Mouse (Mus musculus) forebrain, embryonic 15.5 days (tissue): Measurements from ENCODE around the gene Rnf44. TPM values are rescaled to one million over a fixed set of nuclear protein-coding genes. Genes with fewer than 3 reads are reported as not detected.

Experiments used
- ATAC-seq: fragments of 200-750 bp; cut with Nextera tagmentation; replicated peaks from 2 replicates; pipeline ENCODE4 v1.8.0; 2017; ENCODE audit warnings: mild to moderate bottlenecking, moderate TSS enrichment, moderate library complexity
- H3K27ac ChIP-seq: fragments of 300-500 bp; sonication (generic); replicated peaks from 2 replicates; pipeline ENCODE4 v1.5.1; 2015; ENCODE audit warnings: mild to moderate bottlenecking, inconsistent platforms
- H3K27me3 ChIP-seq: fragments of 300-500 bp; sonication (generic); 2 replicates; pipeline ENCODE4 v1.6.1; 2015; ENCODE audit warnings: inconsistent platforms
- H3K36me3 ChIP-seq: fragments of 300-500 bp; sonication (generic); 2 replicates; pipeline ENCODE4 v1.6.1; 2015; ENCODE audit warnings: mild to moderate bottlenecking, inconsistent platforms
- H3K4me1 ChIP-seq: fragments of 300-500 bp; sonication (generic); 2 replicates; pipeline ENCODE4 v1.6.1; 2015; ENCODE audit warnings: inconsistent platforms
- H3K4me2 ChIP-seq: fragments of 300-500 bp; sonication (generic); replicated peaks from 2 replicates; pipeline ENCODE4 v1.6.1; 2015; ENCODE audit warnings: mild to moderate bottlenecking, inconsistent platforms
- H3K4me3 ChIP-seq: fragments of 300-500 bp; sonication (generic); 2 replicates; pipeline ENCODE4 v1.5.1; 2015; ENCODE audit warnings: mild to moderate bottlenecking, inconsistent platforms
- H3K9ac ChIP-seq: fragments of 300-500 bp; sonication (generic); replicated peaks from 2 replicates; pipeline ENCODE4 v1.6.1; 2015; ENCODE audit warnings: mild to moderate bottlenecking, inconsistent platforms
- H3K9me3 ChIP-seq: fragments of 300-500 bp; sonication (generic); 2 replicates; pipeline ENCODE4 v1.6.1; 2016; ENCODE audit warnings: inconsistent platforms
- WGBS: fragments of 180-500 bp; shearing (Covaris S2); methylation state at CpG from one replicate; pipeline ENCODE4 v1.1.7; 2015; ENCODE audit warnings: mixed read lengths; 5-methylcytosine and 5-hydroxymethylcytosine counted together
- polyA plus RNA-seq: library from polyadenylated mRNA; unstranded; fragments of >200 nt; fragmentation: Nextera tagmentation; extraction: Ambion mirVana; gene quantifications from 2 replicates; pipeline ENCODE4 v1.2.1, GENCODE M21; 2015

Gene Rnf44
- polyA plus RNA-seq, 1 experiment from 2014 or later, result 94.0 TPM

DNA sequence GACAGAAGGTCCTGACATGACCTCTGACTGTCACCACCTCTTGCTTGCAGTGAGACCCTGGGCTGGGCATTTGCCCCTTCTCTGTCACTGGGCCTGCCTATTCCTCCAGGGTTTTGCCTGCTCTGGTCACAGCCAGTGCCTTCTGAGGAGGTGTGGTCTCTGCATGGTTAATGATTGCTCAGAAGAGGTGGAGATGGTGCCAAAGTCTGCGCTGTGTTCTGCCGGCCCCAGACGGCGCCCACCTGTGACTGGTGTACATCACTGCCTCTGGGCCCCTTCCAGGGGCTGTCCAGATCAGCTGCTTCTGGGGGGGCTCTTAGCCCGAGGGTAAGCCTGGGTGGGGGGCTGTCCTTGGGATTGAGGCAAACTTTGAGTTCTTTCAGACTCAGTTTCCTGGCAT lies 7.5 kb upstream of the Rnf44 start, which contains the start of gene Cdhr2:
Gene Cdhr2, plus strand, starts transcription at position 219 of the 400 bp plus-strand sequence.
- no peak for ATAC-seq
- no peak within 1 kb of the TSS for H3K9ac ChIP-seq
- no peaks in the 10 kb centered on the region for H3K27me3 ChIP-seq

DNA sequence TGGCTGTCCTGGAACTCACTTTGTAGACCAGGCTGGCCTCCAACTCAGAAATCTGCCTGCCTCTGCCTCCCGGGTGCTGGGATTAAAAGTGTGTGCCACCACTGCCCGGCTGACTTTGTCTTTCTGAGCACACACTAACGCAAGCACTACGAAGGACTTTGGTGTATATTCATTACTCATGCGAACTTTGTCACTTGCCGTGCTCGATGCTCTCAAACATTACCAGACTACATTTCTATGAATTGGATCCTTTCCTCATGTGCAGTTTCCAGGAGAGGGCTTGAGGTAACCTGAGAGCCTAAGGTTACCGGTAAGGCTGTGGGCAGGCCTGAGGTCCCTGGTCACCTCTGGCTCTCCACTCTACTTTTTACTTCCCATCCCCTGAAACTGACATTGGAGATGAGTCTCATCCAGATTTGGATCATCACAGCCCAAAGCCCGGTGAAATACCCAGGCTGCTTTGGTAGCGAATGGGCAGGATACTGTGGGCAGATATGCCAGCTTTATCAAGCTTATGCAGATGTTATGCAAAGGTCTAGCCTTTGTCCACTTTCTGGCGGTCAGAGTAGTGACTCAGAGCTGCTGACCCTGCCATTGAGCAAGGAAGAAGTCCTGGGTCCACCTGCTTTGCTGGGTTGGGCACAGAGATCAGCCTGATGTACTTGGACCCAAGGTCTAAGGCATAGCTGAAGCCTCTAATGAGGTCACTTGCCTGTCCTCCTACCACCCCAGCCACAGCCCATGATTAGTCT lies 1.9 kb upstream of the Rnf44 start:
- Histone ChIP-seq H3K9ac (no peak overlapping the region), H3K4me1 (peaks cover 29% of the 10 kb centered on the region), H3K4me2 (no peak overlapping the region), H3K4me3 (no peak overlapping the region), H3K9me3 (no peaks in the 10 kb centered on the region), H3K27ac (no peak overlapping the region), H3K27me3 (no peaks in the 10 kb centered on the region), H3K36me3 (no peaks in the 10 kb centered on the region)
- no peak for ATAC-seq
- WGBS, result 92% methylated on average over 11 of the region's 11 CpGs

More for the DNA sequence above, 7.5 kb upstream of the Rnf44 start, which contains the start of gene Cdhr2:
- H3K4me1 ChIP-seq, result no peaks in the 10 kb centered on the region
- no peaks in the 10 kb centered on the region for H3K36me3 ChIP-seq
- WGBS, result 75% methylated on average over 5 of the region's 5 CpGs
- no peak within 1 kb of the TSS for H3K4me3 ChIP-seq
- no peak within 1 kb of the TSS for H3K27ac ChIP-seq
- H3K9me3 ChIP-seq, result no peaks in the 10 kb centered on the region
- H3K4me2 ChIP-seq, result no peak within 1 kb of the TSS

DNA sequence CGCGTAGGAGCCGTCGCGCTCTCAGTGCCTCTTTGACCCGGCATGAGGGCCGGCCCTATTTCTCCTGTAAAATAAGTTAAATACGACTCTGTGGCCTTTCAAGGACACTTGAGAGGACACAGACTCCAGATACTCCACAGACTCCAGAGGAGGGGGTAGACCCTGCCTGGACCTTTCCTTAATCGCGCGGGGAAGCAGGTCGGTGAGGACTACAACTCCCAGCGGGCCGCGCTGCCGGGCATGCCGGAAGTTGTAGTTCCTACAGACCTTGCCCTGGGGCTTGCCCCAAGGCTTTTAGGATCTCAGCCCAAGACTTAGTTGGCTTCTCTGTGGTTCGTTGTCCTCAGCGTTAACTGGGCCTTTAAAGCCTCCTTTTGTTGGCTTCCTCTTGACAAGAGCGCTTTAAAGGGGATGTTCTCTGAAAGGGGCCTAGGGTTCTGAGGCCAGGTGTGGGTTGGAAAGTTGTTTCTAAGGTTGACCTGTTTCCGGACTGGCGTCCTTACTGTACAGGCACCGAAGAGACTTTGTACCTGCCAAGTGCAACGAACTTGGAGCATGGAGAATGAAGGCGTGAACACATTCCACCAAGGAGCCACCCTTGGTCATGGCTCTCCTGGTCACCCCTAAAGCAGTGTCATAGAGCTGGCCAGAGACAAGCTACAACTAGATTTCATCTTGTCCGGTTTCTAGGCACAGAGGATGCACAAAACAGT lies 797 bp upstream of the Rnf44 start:
- H3K4me3 ChIP-seq, result peak overlapping the region; percentile 98
- peak overlapping the region; percentile 39 for H3K4me2 ChIP-seq
- peak overlapping the region; percentile 91 for H3K27ac ChIP-seq
- ATAC-seq, result peak; percentile 88
- H3K36me3 ChIP-seq, result no peaks in the 10 kb centered on the region
- H3K9me3 ChIP-seq, result no peaks in the 10 kb centered on the region
- 17% methylated on average over 26 of the region's 26 CpGs for WGBS
- H3K27me3 ChIP-seq, result no peaks in the 10 kb centered on the region
- H3K4me1 ChIP-seq, result peaks cover 32% of the 10 kb centered on the region
- peak overlapping the region; percentile 50 for H3K9ac ChIP-seq

DNA sequence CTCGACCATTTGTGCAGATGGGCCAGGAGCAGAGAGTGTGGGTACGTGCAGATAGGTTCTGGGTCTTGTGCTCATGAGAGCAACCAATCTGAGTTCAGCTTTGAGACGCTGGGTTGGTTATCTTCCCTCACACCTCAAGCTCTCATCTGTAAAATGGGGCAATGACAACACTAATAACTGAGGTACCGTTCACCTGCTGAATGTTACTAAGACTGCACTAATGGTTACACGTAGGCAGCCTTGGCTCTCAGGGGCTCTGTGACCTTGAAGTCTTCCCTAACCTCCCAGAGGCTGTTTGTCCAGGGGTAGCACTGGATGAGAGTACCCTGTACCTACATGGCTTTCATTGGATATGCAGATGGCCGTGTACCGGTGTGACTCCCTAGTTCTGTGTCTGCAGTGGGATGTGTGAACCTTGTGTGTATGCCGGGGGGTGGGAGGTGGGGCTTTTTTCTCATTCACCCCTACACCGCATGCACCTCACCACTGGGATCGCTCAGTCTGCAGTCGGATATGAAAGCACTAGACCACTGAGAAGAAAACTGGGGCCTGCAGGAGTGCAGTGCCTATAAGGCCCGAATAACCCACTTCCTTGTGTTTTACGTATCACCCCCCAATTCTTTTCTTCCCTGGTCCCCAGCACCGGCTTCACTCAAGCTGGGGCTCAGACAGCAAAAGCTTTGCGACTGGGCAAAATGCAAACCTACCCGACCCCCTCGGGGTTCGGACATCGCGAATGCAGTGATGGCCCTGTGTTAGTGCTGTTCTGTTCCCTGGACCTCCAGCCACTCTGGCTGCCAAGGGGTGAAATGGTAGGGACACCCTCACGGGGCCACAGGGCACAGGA lies 773 bp downstream of the Rnf44 start:
- Histone ChIP-seq H3K4me1 (peaks cover 38% of the 10 kb centered on the region), H3K9me3 (no peaks in the 10 kb centered on the region), H3K36me3 (no peaks in the 10 kb centered on the region), H3K4me3 (peak overlapping the region; percentile 98), H3K4me2 (peak overlapping the region; percentile 93), H3K27me3 (no peaks in the 10 kb centered on the region), H3K27ac (peak overlapping the region; percentile 91), H3K9ac (peak overlapping the region; percentile 95)
- ATAC-seq, result no peak
- WGBS, result 15% methylated on average over 21 of the region's 21 CpGs

DNA sequence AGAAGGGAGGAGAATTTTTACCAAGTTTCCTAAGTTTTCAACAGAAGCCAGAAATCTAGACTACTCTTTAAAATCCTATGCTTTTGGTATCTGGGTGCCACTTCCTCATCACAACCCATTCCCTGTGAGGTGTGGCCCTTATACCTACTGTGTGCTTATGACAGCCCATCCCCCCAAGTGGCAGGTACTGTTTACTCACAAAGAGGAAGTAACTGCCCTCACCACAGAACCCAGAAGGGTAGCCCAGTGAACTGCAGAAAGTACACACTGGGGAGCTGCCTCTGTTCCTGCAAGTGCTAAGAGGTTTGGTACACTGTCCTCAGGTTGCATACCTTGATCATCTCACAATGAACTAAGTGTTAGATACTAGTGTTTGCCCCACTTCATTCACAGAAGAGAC lies 2.0 kb downstream of the Rnf44 start:
- Histone ChIP-seq H3K9me3 (no peaks in the 10 kb centered on the region), H3K27me3 (no peaks in the 10 kb centered on the region), H3K36me3 (no peaks in the 10 kb centered on the region), H3K27ac (no peak overlapping the region), H3K4me2 (no peak overlapping the region), H3K9ac (no peak overlapping the region), H3K4me1 (peaks cover 38% of the 10 kb centered on the region), H3K4me3 (no peak overlapping the region)
- no peak for ATAC-seq

DNA sequence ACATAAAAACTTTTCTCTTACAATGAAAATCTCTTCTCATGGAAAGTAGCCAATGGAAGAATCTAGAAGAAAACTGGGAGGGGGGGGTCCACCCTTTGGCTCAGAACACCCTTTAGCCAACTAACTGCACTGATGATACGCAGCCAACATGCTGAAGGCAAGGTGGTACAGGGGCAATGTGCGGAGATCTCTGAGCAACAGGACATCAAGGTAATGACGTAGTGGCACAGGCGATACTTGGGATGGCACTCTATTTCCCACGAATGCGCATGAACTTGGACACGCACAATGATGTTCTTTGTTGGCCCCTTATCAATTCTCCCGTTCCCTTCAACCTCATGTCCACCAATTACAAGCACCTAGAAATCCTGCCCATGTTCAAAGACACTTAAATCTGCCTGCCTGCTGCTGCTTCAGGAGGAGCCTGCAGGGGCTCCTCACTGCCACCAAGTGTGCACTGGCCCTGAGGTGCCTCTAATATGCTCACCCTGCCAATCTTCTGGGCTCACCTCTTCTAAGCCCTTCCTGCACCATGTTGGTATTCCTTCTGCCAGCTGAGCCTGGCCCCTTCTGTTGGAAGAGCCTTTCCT lies 3.5 kb downstream of the Rnf44 start:
- ATAC-seq, result no peak
- H3K4me3 ChIP-seq, result no peak overlapping the region
- H3K27me3 ChIP-seq, result no peaks in the 10 kb centered on the region
- H3K4me2 ChIP-seq, result no peak overlapping the region
- no peaks in the 10 kb centered on the region for H3K36me3 ChIP-seq
- 90% methylated on average over 8 of the region's 8 CpGs for WGBS
- no peaks in the 10 kb centered on the region for H3K9me3 ChIP-seq
- H3K27ac ChIP-seq, result no peak overlapping the region
- no peak overlapping the region for H3K9ac ChIP-seq
- peaks cover 48% of the 10 kb centered on the region for H3K4me1 ChIP-seq

DNA sequence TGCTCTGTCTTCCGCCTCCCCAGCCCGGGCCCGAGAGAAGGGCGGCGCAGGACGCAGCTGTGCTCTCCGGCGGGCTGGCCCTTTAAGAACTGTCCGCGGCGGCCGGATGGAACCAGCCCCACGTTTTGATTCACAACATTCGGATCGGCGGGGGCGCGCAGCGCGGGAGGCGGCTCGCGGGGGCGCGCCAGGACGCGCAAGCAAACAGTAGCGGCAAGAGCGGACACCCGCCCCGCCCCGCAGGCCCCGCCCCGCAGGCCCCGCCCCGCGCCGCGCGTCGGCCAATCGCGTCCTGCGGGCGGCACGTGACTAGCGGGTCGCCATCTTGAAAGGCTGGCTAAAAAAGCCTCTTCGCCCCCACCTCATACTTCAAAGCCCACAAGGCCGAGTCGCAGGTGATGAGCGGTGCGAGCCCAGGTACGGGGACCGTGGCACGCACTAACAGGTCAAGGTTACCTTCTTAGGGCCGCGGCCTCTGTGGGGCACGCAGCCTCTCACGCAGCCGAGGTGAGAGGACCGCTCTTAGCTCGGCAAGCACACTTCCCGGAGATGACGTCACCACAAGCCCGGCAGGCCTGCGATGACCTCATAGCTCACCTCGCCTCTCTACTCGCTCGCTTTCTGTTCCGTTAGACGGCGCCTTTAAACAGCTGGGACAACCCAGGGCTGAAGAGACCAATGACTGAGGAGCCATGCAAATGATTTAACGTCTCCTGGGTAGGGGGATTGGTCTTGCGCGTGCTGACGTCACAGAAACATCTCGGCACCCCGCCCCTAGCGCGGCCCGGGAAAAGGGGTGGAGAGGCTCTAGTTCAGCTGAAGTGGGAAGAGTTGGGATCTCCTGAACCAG lies 5.9 kb downstream of the Rnf44 start:
- H3K4me1 ChIP-seq, result peaks cover 54% of the 10 kb centered on the region

DNA sequence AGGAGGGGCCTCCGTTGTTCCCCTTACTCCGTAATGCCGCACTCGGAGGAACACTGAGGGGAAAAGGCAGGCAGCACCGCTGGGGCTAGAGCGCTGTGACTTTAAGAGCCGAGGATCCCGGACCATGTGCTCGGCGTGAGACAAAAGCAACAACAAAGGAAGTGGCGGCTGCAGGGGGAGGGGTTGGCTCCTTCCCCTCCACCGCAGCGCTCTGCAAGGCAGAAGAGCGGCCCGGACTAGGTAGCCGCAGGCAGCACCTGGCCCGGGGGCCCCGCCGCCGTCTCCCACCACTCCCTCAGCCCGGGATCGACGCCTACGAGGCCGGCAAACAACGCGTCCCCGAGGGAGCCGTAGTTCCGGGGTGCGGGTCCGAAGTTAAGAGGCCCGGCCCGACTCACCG lies 6.6 kb downstream of the Rnf44 start:
- peak; percentile 74 for ATAC-seq
- H3K4me3 ChIP-seq, result peak overlapping the region; percentile 65
- WGBS, result under 1% methylated on average over 34 of the region's 35 CpGs
- no peaks in the 10 kb centered on the region for H3K9me3 ChIP-seq
- H3K4me2 ChIP-seq, result peak overlapping the region; percentile 89
- H3K4me1 ChIP-seq, result peaks cover 47% of the 10 kb centered on the region
- H3K27ac ChIP-seq, result peak overlapping the region; percentile 99
- peaks cover 21% of the 10 kb centered on the region for H3K36me3 ChIP-seq
- H3K9ac ChIP-seq, result peak overlapping the region; percentile 98
- no peaks in the 10 kb centered on the region for H3K27me3 ChIP-seq

More for the DNA sequence above, 5.9 kb downstream of the Rnf44 start:
- peak overlapping the region; percentile 99 for H3K27ac ChIP-seq
- peak overlapping the region; percentile 98 for H3K9ac ChIP-seq
- ATAC-seq, result peak; percentile 88
- H3K27me3 ChIP-seq, result no peaks in the 10 kb centered on the region
- peaks cover 14% of the 10 kb centered on the region for H3K36me3 ChIP-seq
- H3K9me3 ChIP-seq, result no peaks in the 10 kb centered on the region
- WGBS, result 1% methylated on average over 80 of the region's 82 CpGs
- H3K4me2 ChIP-seq, result peak overlapping the region; percentile 89
- H3K4me3 ChIP-seq, result peak overlapping the region; percentile 65

DNA sequence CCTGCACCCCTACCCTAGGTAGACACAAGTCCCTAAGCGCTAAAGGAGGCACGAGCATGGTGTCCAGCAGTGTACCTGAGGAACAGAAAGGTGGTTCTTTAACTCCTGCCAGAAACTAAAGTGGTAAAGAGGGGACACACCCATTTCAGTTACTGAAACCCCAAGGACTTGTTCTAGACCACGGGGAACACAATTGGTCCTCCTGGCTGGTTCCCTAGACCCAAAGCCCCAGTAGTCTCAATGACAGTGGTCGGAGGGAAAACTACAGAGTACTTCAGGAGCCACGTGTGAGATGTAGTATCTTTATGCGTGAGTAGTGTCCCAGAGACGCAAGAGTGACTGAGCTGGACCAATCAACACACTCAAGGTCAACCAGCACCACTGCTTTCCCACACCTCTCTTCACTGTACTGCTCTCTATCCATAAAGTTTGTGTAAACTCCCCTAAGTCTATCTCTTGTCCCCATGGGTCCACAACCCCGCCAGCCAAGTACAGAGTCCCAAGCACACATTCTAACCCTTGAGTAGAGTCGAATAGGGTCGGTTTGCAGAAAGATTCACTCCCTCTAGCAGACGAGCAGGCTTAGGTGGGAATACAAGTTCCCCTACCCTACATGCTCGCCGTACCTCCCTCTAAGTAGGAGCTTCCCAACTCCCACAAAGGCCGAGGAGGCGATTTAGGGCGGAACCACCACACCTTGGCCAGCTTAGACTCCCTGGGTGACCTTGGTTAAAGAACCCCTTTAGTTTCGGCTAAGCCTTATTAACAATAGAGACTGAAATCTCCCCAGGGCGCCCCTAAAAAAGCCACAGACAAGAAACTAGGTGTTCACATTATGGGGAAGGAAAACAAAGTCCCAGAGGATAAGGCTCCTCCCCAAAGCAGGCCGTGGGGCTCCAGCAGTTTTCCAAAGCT lies 7.3 kb downstream of the Rnf44 start:
- 5% methylated on average over 19 of the region's 19 CpGs for WGBS
- Histone ChIP-seq H3K27ac (peak overlapping the region; percentile 99), H3K36me3 (peaks cover 28% of the 10 kb centered on the region), H3K4me2 (peak overlapping the region; percentile 89), H3K27me3 (no peaks in the 10 kb centered on the region), H3K4me3 (peak overlapping the region; percentile 65), H3K9me3 (no peaks in the 10 kb centered on the region), H3K4me1 (peaks cover 40% of the 10 kb centered on the region), H3K9ac (peak overlapping the region; percentile 98)
- no peak for ATAC-seq

DNA sequence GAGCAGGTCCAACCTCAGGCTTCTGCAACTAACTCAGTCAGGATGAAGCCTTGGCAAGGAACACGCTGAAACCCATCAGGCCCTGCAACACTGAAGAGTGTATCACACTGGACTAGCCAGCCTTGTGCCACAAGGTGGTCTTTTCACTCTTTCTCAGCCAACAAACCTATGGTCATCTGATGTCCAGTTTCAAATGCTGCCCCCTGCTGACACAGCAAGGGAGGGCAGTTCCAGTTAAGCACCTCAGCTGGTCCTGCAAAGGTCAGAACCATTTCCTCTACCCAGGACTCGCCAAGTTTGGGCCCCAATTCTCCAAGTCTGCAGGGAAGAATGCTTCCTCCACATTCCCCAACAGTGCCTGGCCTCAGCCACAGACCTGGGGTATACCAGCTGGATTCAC lies 8.5 kb downstream of the Rnf44 start:
- no peaks in the 10 kb centered on the region for H3K9me3 ChIP-seq
- no peaks in the 10 kb centered on the region for H3K27me3 ChIP-seq
- peak overlapping the region; percentile 89 for H3K4me2 ChIP-seq
- H3K4me3 ChIP-seq, result peak overlapping the region; percentile 65
- peaks cover 40% of the 10 kb centered on the region for H3K36me3 ChIP-seq
- peak overlapping the region; percentile 98 for H3K9ac ChIP-seq
- ATAC-seq, result no peak
- 41% methylated on average over 2 of the region's 2 CpGs for WGBS
- peaks cover 30% of the 10 kb centered on the region for H3K4me1 ChIP-seq
- no peak overlapping the region for H3K27ac ChIP-seq
